Mouse (Mus musculus) thymus, postnatal 4 days (tissue): ENCODE data around the gene Gm13539.
"Not testable (repeated sequence)": the region's sequence is repeated elsewhere in the genome, so short reads cannot be mapped to it uniquely, and the experiment has no call there.

ENCODE experiments used
- DNase-seq: peaks from one replicate; pipeline ENCODE4 v3.0.0; 2021

Gene Gm13539

DNA sequence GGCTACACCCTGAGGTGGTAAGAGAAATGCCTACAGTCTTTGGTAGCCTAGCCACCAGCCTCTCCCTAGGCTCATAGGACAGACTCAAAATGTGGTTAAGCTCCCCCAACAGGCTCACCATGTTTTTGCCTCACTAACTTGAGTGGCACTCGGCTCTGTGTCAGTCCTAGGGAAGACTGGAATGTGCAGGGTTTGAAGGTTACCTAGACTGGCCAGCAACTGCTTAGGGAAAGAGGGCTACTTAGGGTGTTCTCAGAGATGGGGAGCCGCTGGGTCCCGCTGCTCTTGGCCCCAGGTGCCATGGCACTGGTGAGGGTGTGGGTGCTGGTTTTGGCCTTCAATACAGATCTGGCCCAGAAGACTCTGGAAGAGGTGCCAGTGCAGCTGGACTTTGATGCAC, at the start of gene Gm13539:
Gene Gm13539 (plus strand): TSS at position 301 of the 400 bp plus-strand sequence.
- no peak for DNase-seq

- DNase-seq = no peak
Observed at GRCm38 (mm10) chr2:25733199-25733930, 48.7 kb upstream of the Gm13539 start.

DNA sequence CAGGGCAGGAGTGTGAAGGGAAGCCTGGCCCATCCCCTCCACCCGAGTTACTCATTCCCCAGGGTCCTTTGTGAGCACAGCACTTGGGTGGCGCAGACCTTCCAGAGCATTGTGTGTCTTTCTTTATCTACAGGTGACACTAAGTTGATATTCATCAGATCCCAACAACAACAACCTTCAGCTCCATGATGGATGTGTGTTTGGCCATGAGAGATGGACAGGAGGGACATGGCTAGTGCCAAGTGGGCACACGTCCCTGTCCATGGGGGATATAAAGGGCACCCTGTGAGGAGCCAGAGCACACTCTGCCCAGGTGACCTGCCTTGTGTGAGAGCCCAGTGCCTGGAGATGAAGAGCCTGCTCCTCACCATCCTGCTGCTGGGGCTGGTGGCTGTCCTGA, 45.3 kb upstream of the Gm13539 start, which contains the start of gene Obp2b:
Gene Obp2b (plus strand): TSS at position 301 of the 400 bp plus-strand sequence.
- DNase-seq = not testable (repeated sequence)

- DNase-seq = no peak
Observed at GRCm38 (mm10) chr2:25741671-25742070, 40.4 kb upstream of the Gm13539 start.

DNA sequence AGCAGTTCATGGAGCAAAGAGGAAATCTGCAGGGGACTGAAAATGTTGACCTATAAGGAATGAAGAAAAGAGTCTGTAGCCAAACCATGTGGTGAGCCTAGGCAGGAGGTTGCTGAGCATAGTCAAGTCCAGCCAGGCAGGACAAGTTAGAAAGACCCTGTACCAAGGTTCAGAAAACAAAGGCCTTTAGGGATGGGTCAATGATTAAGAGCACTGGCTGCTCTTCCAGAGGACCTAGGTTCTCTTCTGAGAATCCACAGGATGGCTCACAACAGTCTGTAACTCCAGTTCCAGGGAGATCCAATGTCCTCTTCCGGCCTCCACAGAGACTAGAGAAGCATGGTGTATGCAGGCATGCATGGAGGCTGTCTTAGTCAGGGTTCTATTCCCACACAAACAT, 27.9 kb upstream of the Gm13539 start:
- no peak for DNase-seq

GRCm38 (mm10) chr2:25758064-25758625, 23.9 kb upstream of the Gm13539 start:
- no peak for DNase-seq

DNA sequence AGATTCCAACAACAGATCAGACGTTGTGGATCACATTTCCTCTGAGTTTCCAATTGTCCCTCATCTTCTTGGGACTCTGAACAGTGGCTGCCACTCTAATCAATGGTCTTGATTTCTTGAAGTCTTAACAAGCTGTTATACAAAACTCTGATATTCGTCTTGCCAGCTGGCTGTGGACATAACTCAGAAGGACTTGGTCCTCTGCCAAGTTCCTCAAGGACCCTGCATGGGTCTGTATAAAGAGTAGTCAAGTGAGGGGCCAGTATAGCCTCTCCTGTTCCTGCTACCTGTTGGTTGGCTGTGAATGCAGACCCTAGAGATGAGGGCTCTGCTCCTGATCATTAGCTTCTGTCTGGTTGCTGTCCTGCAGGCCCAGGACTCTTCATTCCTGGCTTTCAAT, 16.8 kb upstream of the Gm13539 start, which contains the start of gene Lcn3:
Gene Lcn3 (plus strand): TSS at position 301 of the 400 bp plus-strand sequence.
- DNase-seq = no peak

- no peak for DNase-seq
Observed at GRCm38 (mm10) chr2:25767764-25768163, 14.3 kb upstream of the Gm13539 start.

GRCm38 (mm10) chr2:25773507-25773906, 8.6 kb upstream of the Gm13539 start:
- DNase-seq = no peak

DNA sequence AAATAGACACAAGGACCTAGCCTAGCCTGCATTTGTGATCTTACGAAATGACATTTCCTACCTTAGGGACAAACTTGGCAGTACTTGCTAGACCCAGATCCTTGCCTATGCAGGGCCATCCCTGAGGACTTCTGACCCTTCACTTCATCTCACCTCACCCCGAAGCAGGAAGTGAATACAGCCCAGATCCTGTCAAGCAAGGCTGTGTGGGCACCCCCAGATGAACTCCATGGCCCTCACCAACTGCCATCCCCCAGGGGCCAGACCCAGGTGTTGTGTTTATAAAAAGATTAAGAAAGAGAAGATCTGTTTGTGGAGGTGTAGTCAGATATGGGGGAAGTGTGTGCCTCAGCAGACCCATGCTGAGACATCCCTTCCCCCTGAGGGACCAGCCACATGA, 7.4 kb upstream of the Gm13539 start:
- DNase-seq = no peak

DNA sequence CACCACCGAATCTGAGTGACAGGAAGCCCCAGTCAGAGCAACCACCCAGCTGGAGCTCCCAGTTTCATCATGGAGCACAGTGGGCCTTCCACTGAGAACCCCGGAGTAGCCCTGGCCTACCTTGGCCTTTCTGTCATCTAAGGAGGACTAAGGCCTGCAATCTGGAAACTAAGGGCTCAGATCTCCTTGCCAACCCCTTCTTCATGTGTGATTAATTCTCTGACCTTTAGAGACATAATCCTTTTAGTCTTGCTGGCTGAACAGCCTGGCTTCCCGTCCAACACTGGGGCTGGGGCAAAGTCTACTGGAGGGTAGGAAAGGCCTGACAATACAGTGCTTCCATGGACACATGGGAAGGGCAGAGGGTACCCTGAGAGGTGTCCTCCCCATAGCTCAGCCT, 6.1 kb upstream of the Gm13539 start:
- DNase-seq = no peak

DNA sequence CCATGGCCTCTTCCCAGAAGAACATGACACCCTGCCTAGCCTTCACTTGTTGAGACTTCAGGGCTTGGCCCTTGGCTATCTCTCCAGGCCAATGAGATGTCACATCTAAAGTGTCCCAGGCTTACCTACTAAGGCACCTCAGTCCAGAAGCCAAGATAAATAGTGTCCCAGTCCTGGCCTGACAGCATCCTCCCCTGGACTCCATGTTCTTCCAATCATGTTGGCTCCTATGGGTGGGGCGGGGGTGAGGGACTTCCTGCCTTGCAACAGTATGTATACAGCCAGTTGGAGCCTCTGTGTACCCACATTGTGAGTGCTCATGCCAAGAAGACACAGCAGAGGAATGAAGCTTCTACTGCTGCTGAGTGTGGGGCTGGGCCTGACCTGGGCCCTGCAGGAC, 5.3 kb upstream of the Gm13539 start, which contains the start of gene Lcn11:
Gene Lcn11 (plus strand): TSS at position 301 of the 400 bp plus-strand sequence.
- no peak for DNase-seq

- DNase-seq = no peak
Observed at GRCm38 (mm10) chr2:25779076-25779475, 3.0 kb upstream of the Gm13539 start.

DNA sequence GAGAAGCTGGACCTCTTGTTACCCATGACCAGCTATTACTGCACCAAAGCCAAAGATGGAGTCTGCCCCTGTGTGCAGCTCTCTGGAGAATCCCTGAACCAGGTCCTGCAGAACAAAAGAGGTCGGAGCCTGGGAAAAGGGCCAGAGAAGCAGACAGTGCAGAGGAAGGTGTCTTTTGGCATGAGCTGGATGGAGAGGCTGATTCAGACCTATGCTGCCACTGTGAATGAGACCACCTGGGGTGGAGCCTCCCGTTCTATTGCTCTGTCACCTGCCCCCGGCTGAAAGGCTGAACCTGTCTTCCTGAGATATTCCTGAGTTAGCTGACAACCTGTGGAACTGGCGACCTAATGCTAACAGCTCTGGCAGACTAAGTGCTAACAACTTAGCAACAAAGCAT, 1.1 kb upstream of the Gm13539 start:
- no peak for DNase-seq

DNA sequence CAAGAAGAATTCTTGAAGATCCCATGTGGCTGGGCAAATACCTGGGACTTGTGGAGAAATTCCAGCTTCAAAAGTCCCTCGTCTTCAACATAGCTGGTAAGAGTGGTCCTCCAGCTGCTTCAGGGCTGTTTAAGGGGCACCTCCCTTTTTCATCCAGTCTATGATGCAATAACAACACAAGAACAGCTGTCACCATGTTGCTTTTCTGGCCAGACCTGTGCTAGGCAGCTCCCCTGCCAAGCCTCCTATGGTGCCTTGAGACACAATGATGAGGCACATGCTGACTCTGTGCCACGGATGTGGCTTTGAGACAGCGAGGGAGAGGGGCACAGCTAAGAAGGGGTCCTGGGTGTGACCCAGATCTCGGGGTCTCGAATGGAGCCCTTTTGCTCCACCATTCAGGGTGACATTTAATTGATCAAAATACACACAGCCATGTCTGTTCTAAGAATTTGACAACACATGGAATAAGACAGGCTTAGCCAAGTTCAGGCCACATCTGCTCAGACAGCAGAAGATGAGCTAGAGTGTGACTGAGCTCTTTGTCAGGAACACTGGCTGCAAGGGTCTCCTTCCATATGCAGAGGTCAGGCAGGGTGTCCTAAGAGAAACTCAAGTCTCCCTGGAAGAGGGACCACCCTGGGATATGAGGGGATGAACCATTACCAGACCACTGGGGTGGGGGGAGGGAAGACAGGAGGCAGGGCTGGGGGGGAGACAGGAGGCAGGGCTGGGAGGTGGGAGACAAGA, 3.7 kb downstream of the Gm13539 start:
- DNase-seq = no peak

DNA sequence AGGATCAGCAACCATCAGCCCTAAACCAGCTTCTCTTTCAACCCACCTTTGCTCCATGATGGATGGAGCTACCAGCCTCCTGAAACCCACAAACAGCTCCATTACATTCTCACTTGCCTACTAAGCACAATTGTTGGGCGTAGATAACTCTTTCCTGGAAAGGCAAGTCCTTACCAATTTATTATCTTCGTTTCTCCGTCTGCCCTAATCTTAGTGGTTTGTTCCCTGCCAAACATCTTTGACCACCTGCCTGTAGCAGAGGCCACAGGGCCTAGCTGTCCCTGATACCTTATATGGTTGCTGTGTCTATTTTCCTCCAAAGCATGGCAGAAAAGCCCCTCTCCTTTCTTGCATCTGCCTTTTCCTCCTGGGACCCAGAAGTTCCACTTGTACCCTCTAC, 7.0 kb downstream of the Gm13539 start:
- no peak for DNase-seq

DNA sequence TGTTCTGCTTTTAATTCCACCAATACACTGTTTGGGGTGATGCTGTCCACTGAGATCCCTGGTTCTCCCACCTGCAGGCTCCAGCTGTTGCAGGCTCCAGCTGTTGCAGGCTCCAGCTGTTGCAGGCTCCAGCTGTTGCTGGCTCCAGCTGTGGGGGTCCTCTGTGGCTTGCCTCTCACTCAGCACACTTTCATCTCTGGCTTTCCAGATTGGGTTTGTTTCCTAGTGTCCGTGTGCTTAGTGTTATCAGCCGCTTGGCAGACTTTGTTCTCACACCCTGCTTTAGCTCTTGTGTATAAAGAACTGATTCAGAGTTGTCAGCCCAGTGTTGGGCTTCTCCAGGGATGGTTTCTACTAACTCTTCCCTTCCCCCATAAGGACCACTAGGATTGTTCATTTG, 15.6 kb downstream of the Gm13539 start:
- DNase-seq = no peak

DNA sequence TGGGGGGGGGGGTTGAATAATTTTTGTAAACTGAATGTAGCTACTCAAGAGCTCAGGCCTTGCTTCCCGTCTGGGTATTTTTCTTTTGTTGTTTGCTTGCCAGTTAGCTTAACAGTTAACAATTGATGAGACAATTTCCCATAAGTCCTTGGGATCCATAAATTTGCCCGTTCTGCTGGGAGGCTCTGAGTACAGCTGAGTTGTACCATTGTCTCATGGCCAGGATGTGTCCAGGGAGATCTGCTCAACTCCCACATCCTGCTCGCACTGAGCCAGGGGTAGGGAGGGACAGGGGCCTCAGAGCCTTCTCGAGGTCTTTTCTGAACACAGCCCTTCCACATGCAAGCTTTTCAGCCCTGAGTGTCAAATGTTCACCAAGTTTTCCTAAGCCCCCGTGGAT, 16.0 kb downstream of the Gm13539 start:
- no peak for DNase-seq

DNA sequence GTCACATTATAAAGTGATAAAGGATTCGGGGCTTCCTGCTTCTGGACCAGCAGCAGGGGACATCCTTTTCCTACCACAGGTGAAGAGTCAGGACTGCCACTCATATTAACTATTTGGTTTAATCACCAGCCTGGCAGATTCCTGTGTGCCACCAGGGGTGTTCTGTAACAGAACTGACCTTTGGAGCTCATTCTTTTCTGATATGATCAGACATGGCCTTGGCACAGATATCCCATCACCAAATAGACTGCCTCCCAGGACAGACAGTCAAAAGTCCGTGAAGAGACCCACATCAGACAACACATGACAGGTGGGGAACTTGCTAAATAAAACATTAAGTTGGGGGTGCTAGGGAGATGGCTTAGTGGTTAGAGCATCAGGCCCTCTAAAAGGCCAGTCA, 29.7 kb downstream of the Gm13539 start:
- no peak for DNase-seq

DNA sequence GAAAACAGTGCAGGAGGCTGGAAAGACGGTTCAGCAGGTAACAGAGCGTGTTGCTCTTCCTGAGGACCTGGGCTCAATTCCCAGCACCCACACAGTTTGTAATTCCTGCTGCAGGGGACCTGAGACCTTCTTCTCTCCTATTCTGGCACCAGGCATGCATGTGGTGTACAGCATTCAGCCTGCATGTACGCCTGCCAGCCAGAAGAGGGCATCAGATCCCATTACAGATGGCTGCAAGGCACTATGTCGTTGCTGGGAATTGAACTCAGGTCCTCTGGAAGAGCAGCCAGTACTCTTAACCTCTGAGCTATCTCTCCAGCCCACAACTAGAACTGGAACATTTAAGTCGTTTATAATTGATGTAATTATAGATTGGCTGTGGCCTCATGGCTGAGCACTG, 31.3 kb downstream of the Gm13539 start:
- DNase-seq = no peak

- DNase-seq = not testable (repeated sequence)
Observed at GRCm38 (mm10) chr2:25815748-25816147, 33.7 kb downstream of the Gm13539 start, which contains the start of gene Glt6d1. TSS of gene Glt6d1 (minus strand) at chr2:25815848.

- DNase-seq = peak; percentile 2
Observed at GRCm38 (mm10) chr2:25822806-25823205, 40.7 kb downstream of the Gm13539 start, which contains the start of gene Lcn9. TSS of gene Lcn9 (plus strand) at chr2:25823153.

- DNase-seq = no peak
Observed at GRCm38 (mm10) chr2:25824751-25825150, 42.7 kb downstream of the Gm13539 start.
